Comparison of ENCODE assay signal across 8 mouse cellular contexts in the genomic region with DNA sequence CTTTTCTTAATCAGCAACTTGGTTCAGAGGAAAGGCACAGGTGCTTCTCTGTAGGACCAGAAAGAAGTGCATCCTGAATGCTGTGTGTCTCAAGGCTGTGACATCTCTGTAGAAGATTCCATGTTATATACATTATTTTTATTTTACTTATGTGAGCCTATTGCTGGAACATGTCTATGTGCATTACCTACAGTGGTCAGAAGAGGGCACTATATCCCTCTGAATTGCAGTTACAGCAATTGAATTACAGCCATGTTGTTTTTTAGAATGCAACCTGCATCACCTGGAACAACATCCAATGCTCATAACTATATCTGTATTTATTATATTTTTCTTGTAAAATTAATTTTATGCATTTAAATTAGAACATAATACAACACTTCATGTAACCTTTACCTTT. TPM values are rescaled to one million over a fixed set of nuclear protein-coding genes. Genes with fewer than 3 reads are reported as not detected.
DNase-seq lines count a peak whose midpoint lies in the region; ATAC-seq and TF ChIP-seq lines count a peak whose summit lies in the region.
"Not testable (repeated sequence)": the region's sequence is repeated elsewhere in the genome, so short reads cannot be mapped to it uniquely, and the experiment has no call there.

No protein-coding gene starts in this region.

- H3K36me3 ChIP-seq in forebrain, postnatal 0 days (ENCODE audit: insufficient read depth); liver, adult 2 months (ENCODE audit: control insufficient read depth, insufficient read depth, low read length); midbrain, embryonic 11.5 days (ENCODE audit: control insufficient read depth, insufficient read depth, low read length); testis, adult 2 months (ENCODE audit: control insufficient read depth, insufficient read depth, low read length): not testable (repeated sequence)

- TF ChIP-seq POLR2A in liver, adult 2 months (IDR thresholded peaks at IDR 0.05; ENCODE audit: extremely low read depth, insufficient read depth, low read length); testis, adult 2 months (IDR thresholded peaks at IDR 0.05; ENCODE audit: control insufficient read depth, low read depth, low read length): not testable (repeated sequence)

- DNase-seq in 3T3-L1 (ENCODE audit: low read depth, low spot score) (peak; percentile 83), MEL-GATA-1-ER (ENCODE audit: extremely low read depth, low read depth) (peak; percentile 82)
- DNase-seq in c-Kit-positive CD71-negative TER-119-negative erythroid progenitor cells, embryonic 14.5 days (ENCODE audit: low read depth): peak; percentile 47
- peak; percentile 38 for DNase-seq in forebrain, postnatal 0 days
- DNase-seq in liver, adult 2 months (ENCODE audit: extremely low read depth, low read depth, low spot score): peak; percentile 26
- DNase-seq in midbrain, embryonic 11.5 days (ENCODE audit: low spot score, missing footprints): peak; percentile 85

- not testable (repeated sequence) for H3K27me3 ChIP-seq in forebrain, postnatal 0 days (ENCODE audit: insufficient read depth, low read length); liver, adult 2 months (ENCODE audit: control insufficient read depth, insufficient read depth, low read length); midbrain, embryonic 11.5 days (ENCODE audit: control insufficient read depth, insufficient read depth, low read length); testis, adult 2 months (ENCODE audit: control insufficient read depth, insufficient read depth, low read length)

- TF ChIP-seq CTCF in forebrain, postnatal 0 days (IDR thresholded peaks at IDR 0.05; ENCODE audit: low read depth): peak; percentile 59
- TF ChIP-seq CTCF in liver, adult 2 months (IDR thresholded peaks at IDR 0.05; ENCODE audit: low read depth, low read length): peak; percentile 59
- peak; percentile 33; the same call in 1 of the 2 replicates for TF ChIP-seq CTCF in testis, adult 2 months (IDR thresholded peaks at IDR 0.05; ENCODE audit: control insufficient read depth, insufficient read depth, insufficient replicate concordance, low read depth, low read length)

- H3K27ac ChIP-seq in forebrain, postnatal 0 days (ENCODE audit: low read depth, low read length); liver, adult 2 months (replicated peaks; ENCODE audit: insufficient read depth, low read depth, low read length); midbrain, embryonic 11.5 days (ENCODE audit: low read depth, low read length); testis, adult 2 months (ENCODE audit: control insufficient read depth, insufficient read depth, low read depth, low read length): not testable (repeated sequence)

- H3K9me3 ChIP-seq in forebrain, postnatal 0 days (ENCODE audit: low read length); midbrain, embryonic 11.5 days (ENCODE audit: control insufficient read depth, low read length): not testable (repeated sequence)

- H3K4me2 ChIP-seq in forebrain, postnatal 0 days (ENCODE audit: low read depth); midbrain, embryonic 11.5 days: not testable (repeated sequence)

- not testable (repeated sequence) for ATAC-seq in forebrain, postnatal 0 days; midbrain, embryonic 11.5 days (ENCODE audit: low FRiP score)
- peak; percentile 26 for ATAC-seq in inflammation-experienced regulatory T-cells, adult 6 months

- not testable (repeated sequence) for H3K9ac ChIP-seq in forebrain, postnatal 0 days; liver, adult 2 months (ENCODE audit: low read depth, low read length); midbrain, embryonic 11.5 days (ENCODE audit: low read length)

- H3K4me3 ChIP-seq in forebrain, postnatal 0 days (ENCODE audit: low read depth, low read length); liver, adult 2 months (ENCODE audit: insufficient read depth, low read depth, low read length); midbrain, embryonic 11.5 days (ENCODE audit: low read depth, low read length); testis, adult 2 months (ENCODE audit: control insufficient read depth, low read depth, low read length): not testable (repeated sequence)

- not testable (repeated sequence) for H3K4me1 ChIP-seq in forebrain, postnatal 0 days (ENCODE audit: insufficient read depth); liver, adult 2 months (ENCODE audit: control insufficient read depth, insufficient read depth, low read length); midbrain, embryonic 11.5 days (ENCODE audit: control insufficient read depth, insufficient read depth, low read length); testis, adult 2 months (ENCODE audit: control insufficient read depth, insufficient read depth, low read length)

- H3K79me2 ChIP-seq in liver, adult 2 months (ENCODE audit: control insufficient read depth, insufficient read depth, low read length): not testable (repeated sequence)

RNA-seq across cellular contexts. Expression of a gene that starts 3.3 kb away (rescaled TPM):
- 6.6 and 9.3 TPM in 2 replicates for total RNA-seq in forebrain, postnatal 0 days (2014; rRNA removed)
- 4.0 and 9.1 TPM in 2 replicates for polyA plus RNA-seq in forebrain, postnatal 0 days (2015; fragmentation: Nextera tagmentation; extraction: Ambion mirVana)
- 10 to 100 TPM; 13.6 to 20.3 (median 17.8) TPM for polyA plus RNA-seq in inflammation-experienced regulatory T-cells, adult 6 months (2017; shearing (Covaris generic))
- total RNA-seq in liver, adult 2 months (2014; rRNA removed): 5.2 and 5.8 TPM in 2 replicates
- polyA plus RNA-seq in liver, adult 2 months (2012; rRNA removed): 0.19 and 0.71 TPM in 2 replicates
- polyA plus RNA-seq in midbrain, embryonic 11.5 days (2014; fragmentation: Nextera tagmentation; extraction: Ambion mirVana): 11.6 and 11.9 TPM in 2 replicates
- 0.84 and 1.4 TPM in 2 replicates for polyA plus RNA-seq in testis, adult 2 months (2012; rRNA removed)

Comparison
In these comparisons a context has a peak if more than half of its experiments do, and no peak if none do; other contexts are left out.
1. DNase-seq: peak in every context shown above with its lines; median percentile 85 in midbrain, embryonic 11.5 days; 83 in 3T3-L1; 82 in MEL-GATA-1-ER; 47 in c-Kit-positive CD71-negative TER-119-negative erythroid progenitor cells, embryonic 14.5 days; 38 in forebrain, postnatal 0 days; 26 in liver, adult 2 months.